Mouse (Mus musculus) gonadal fat pad, adult 2 months (tissue): ENCODE data around the gene 4930412O13Rik. TPM values are rescaled to one million over a fixed set of nuclear protein-coding genes. Genes with fewer than 3 reads are reported as not detected.

ENCODE experiments used
- DNase-seq: peaks from one replicate; pipeline ENCODE4 v3.0.0-alpha.2; 2012; ENCODE audit warnings: low read depth
- polyA plus RNA-seq: library from polyadenylated mRNA; depleted of rRNA; stranded (reverse); fragments of >200 nt; gene quantifications from 2 replicates; pipeline ENCODE4 v1.2.3, GENCODE M21; 2012

Gene 4930412O13Rik
- polyA plus RNA-seq, 1 experiment = 3.6 TPM

DNA sequence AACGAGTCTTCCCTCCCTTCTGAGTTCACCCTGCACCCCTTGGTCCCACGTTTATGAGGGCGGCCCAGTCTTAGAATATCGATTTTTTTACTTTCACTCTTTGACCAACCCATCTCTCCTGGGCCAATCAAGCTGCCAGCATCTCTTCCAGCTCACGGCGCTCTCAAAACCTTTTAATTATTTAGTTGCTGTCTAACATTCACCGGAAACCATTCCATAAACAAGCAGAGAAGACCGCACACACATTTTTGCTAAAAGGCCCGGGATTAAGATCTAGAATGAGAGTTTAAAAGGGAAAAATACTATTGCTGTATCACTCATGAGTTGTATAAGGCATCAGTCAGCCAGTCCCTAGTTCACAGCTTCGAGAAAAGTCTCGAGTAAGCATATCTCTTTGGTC is 781 bp upstream of the 4930412O13Rik start:
- no peak for DNase-seq

DNA sequence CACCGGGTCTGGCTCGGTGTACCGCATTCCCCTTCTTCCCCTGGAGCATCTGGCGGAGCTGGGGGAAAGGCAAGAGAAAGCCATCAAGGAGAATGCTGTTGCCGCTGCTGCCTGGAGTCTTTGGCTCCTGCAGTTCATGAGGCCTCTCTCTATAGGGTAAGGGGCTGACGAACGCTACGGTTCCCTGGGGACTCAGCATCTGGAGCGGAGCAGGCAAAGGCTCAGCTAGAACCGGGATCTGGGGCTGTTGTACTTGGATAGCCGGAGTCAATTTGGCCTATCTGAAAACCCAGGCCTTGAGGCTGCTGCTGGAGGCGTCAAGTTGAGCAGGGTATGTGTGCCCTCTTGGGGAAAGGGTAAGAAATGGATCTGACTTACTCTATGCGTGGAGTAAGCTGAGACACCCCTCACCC is 565 bp downstream of the 4930412O13Rik start:
- no peak for DNase-seq

DNA sequence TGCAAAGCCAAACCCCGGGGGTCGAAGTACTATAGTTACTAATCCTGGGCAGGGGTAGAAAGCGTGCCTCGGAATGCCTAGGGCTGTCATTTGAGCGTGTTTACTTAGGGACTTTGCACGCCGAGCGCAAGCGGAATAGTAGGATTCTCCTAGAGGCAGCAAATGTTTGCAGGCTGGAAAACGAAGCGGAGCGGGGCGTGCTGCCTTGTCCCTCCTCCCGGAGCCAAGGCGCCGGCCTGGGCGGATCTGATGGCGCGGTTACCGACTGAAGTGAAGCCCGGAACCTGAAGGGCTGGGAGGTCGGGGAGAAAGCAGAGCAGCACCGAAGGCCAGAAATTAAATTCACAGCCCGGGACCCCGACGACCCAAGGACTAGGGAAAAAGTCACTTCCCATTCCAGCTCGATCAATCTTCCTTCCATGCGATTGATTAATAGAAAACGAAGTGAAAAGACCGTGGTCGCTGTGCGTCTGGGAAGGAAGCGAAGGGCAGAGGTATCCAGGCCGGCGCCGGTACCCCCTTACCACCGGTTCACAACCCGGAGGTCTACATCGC is 1.4 kb downstream of the 4930412O13Rik start:
- no peak for DNase-seq

DNA sequence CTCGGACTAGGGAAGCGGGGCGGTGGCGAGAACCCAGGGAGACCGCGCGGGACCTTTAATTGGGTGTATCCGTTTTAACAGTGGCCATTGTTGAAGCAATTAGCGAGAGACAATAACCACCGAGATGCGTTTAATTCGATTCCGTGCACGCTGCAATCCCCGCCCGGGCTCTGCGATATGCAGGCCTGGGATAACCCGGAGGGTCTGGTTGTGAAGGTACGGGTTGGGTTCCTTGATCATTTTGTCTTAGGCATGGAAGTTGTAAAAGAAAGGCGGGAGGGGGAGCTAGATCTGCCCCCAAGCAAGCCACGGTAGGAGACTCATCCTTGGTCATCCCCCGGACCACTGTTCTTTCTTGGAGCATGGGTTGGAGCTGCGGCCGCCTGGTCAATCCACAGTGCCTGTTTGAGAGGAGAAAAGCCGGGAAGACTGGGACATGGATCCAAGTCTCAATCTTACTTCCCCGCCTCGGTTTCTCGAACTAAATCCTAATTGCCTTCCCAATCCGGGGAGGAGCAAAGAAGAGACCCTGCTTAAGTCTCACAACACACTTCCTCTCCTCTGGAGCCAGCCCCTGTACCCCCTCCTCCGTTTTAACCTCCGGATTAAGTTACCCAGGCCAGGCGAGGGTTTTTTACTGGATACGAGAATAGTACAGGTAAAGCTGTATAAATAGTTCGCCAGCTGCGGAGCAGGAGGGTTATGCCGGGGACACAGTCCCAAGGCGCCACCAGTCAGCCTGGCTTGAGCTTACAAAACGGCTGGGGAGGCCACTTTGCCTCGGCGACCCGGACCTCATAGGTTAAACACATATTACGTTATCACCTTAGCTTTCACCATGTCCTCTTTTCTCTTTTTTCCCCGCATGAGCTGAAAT is 2.1 kb downstream of the 4930412O13Rik start:
- DNase-seq = no peak

DNA sequence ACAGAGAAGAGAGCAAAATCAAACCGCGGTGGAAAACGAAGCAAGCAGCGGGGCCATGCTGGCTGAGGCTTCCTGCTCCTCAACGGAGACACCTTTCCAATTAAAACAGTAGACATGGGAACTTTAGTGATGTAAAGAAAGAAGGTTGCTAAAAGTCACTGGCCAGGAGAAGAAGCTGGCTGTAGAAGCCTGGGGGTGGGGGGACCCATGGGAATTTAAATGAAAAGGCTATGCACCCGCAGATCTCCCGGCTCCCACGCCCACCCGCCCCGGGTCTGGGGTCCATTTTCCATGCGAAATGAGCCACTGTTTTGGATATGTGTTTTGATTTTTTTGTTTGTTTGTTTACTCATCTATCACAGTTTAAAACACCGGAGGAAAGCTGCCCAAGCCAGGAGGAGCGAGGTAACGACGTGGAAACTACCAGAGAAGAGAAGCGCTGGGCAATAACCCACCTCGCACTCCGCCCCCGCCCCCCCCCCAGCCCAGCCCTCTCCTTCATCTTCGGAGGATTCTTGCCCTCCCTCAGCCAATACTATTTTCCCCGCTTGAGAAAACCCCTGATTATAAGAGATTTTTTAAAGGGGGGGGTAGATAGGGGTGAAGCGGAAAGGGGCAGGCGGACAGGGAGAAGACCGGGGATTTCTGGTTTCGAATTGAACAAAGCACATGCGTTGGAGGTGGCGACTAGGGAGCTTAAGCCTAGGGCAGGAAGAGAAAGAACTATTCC is 2.9 kb downstream of the 4930412O13Rik start:
- DNase-seq = no peak

DNA sequence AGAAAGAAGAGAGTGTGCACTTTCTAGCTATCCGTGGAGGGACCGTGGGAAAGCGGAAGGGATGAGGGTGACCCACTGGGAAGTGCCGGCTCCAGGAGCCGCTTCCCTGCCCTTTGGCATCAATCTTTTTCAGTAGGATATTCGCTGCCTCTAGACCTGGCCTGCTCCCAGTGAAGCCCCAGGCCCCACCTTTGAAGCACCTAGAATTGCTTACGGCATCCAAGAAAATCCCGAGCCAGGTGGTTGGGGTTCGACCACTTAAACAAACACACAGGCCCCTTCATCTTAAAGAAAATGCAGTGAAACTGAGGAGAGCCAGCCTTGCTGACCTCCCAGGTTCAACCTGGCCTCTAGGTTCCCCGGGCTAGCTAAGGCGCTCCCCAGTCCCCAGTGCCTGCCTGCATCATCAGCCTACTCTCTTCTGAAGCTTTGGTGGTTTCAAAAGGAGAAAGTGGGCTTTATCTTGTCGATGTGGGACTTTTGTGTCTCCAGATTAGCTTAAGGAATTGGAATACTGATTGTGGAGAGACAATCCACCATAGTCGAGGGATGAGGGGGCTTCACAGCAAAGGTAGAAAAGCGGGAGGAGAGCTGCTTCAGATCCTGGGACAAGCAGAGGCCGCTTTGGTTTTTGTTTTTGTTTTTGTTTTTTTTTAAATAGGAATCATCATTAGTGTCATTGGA is 3.6 kb downstream of the 4930412O13Rik start:
- no peak for DNase-seq

DNA sequence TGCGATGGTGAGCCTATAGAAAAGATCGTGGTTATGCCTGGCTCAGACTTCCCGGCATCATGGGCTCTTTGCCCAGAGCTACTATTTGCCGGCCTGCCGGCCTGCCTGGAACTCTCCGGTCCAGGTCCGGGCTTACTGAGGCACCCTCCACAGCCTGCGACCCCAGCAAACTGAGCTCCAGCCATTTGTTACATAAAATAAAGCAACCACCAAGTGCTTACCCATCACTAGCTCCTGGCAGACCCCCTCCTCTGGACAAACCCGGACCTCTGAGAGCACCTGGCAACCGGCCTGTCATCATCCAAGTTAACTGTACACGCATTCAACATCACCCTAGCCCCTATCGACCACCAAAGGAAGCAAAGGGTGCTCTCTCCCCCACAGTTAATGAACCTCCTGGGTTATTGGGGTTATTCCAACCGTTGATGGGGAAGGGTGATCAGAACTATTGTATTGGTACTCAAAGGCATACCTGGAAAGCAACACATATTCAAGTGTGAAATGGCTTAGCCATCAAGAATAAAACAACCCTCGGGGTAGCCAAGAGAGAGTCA is 4.2 kb downstream of the 4930412O13Rik start:
- DNase-seq = no peak

DNA sequence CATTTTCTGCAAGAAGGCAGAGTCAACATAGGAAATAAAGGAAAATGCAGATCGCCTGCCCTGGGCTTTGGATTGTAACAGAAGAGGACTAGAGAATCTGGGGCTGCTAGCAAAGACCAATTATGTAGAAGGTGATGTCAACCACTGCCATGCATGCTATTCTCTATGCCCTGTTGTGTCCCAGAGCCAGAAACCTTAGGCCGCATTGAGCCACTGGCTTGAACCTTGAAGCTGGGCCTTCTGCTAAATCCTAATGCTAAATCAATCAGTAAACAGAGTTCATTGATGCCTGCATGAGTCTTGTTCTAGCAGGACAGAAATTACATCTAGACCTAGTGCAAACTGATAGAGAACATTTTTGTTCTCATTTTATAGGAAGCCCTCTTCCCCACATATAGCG is 5.0 kb downstream of the 4930412O13Rik start:
- no peak for DNase-seq

DNA sequence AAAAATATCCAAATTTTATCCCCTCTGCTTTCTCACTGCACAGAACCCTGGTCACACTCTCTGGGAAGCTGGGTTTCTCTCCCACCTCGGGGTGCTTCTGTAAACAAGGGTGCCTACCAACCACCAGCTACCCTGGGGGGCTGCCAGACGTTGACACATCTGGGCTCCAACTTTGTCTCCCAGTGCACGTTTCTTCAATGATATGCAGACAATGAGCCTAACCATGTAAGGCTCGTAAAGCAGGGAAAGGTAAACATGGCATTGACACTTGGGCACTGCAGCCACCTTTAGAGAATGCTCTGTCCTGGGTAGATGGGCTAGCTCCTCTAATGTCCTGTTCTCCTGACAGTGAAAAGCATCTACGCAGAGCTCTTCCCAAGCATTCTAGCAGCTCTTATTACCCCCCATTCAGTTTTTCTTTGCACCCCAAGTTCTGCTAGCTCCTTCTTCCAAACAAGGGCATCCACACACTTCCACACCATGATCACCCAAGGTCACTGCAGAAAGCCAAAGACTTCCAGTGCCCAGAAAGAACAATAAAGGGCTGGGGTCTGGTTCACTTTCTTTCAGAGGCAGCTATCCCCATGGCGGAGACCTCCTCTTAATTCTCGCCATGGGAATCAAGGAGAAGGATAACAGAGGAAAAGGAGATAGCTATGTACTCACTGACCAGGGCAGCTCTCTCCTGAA is 6.0 kb downstream of the 4930412O13Rik start:
- no peak for DNase-seq

DNA sequence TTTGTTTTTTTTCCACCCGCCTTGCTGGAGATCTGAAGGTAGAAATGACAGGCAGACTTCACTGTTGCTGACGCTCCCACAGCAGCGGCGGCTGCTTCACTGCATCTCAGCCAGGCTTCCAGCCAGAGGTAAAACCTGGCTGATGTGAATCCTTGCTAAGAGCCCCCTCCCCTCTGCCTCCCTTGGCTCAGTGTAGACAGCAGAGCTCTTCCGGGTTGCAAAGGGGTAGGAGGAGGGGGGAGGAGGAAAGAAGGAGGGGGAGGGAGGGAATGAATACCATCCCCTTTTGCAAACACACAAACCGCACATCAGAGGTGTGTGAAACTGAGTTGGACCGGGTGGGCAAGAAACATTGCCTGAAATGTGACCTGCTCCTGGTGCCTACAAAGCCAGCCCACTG is 6.6 kb downstream of the 4930412O13Rik start:
- DNase-seq = no peak

DNA sequence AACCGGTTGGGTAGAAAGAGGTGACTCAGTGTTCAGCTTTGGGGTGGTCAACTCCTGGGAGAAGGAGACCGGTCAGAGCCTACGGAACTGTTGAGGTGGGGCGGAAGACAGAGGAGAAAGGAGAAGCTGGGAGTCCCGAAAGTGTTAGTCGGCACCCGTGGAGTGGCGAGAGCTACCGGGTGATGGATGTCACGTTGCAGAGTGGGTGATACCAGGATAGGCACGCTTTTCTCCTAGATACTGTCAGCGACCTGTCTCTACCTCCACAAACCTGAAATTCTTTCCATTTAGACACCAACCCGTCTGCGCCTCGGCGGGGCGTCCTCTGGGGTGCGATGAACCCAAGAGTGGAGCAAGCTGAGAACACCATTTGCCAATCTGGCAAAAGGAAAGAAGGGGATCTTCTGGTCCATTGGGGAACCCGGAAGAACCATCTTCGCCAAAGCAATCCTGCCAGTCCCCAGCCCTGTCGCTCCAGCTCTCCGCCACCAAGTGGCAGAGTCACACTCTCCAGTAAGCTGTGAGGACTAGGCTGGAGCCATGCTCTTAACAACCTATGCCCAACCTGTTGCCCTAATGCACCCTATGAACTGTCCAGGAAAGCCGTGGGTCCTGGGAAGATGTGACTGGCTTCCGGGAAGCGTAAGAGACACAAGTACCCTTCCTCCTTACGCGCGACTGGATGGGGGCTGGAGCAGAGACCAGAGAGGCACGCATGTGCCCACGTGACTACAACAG is 8.0 kb downstream of the 4930412O13Rik start, which contains the start of gene 9230102O04Rik:
Gene 9230102O04Rik, minus strand, starts transcription at position 628 of the 738 bp plus-strand sequence.
- DNase-seq = no peak

DNA sequence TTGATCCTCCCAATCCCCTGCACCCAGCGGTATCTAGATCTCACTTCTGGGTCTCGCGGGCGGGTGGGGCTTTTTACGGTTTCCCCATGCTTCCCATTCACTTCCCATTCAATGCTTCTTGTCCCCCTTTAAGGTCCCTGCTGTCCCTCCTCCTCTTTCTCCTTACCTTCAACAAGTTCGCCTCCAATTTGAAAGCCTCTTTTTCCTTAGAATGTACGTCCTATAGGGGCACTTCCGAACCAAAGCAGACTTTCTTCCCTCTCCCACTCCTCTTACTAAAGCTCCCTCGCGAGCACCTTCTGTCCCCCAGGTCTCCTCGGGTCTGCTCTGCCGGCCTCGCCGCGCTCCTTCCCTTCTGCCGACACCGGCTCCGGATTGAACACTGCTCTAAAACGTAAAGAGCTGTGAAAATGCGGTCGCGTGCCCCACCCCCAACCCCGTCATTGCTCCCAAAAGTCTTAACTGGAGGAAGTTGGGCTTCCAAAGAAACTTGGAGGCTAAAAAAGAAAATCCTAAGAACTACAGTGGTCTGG is 8.7 kb downstream of the 4930412O13Rik start, which contains the start of gene Gata3:
Gene Gata3, minus strand, starts transcription at position 384 of the 533 bp plus-strand sequence.
- DNase-seq = no peak

DNA sequence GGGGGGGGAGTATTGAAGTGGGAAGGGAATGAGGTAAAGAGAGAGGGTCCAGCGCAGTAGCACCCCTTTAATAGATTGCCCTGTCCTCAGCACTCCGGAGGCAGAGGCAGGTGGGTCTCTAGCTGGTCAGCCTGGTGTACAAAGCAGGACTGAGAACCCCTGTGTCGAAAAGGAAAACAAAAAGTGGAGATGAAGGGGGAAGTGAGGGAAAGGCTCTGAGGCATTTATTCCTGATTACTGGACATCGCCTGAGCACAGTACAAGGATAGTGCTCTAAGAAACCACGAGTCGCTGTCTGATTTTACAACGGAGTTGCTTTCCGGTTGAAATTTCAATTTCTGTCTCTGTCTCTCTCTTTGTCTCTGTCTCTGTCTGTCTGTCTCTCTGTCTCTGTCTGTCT is 9.2 kb downstream of the 4930412O13Rik start:
- DNase-seq = no peak

DNA sequence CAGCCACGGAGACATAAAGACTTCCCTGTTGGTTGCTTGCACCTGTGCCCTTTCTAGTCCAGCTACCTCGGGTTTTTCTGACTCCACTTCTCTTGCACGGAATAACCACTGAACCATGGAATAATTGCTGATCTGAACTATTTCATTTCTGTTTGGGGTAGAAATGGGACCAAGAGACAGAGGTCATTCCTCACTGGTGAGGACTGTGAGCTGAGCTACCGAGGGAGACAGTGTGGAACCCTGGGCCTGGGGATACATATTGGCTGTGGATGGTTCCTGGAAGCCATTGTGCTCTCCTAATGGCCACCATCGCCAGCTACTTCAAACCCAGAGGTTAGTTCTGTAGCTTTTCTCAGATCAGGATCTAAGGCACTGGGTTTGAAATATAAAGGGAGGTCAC is 9.9 kb downstream of the 4930412O13Rik start:
- DNase-seq = no peak

DNA sequence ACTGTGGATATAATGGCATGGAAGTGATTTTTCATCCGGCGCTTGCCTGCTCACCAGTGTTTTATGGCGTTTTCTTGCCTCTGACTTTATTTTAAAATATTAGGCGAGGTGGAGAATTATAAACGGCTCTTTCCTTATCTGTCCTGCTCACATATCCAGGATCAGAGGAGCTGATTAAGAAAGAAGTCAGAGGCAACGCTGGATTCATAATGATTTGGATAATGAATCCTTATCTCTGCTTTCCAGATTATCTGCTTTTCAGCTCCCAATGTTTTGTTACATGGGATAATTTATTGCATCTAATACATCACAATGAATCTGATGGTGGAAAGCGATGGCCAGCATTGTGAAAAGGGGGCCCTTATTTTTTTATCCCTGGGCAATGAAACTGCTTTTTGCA is 11.5 kb downstream of the 4930412O13Rik start:
- DNase-seq = no peak

DNA sequence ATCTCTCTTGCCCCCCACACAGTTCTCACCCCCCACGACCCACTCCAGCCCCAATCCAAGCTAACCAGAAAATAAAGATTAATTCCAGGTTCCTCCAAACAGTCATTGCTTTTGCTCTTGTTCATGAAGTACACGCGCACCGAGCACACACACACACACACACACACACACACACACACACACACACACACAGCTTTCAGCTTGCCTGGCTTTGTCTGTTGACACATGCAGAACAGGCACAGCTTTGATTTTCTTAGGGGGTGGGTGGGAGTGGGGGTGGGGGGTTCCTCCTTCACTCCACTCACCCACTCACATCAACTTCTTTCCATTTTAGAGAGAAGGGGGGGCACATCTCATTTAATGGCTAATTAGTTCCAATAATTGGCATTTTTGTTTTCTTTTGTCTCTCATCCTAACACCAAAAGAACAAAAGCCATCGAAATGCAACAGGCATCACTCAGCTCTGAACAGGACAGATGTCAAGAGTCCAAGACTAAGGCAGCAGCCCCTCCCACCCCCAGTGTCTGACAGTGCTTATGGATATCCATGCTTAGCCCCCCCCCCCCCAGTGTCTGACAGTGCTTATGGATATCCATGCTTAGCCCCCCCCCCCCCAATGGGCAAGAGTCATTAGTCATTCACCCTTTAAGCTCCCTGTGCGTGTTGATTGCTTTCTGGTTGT is 12.4 kb downstream of the 4930412O13Rik start:
- no peak for DNase-seq

DNA sequence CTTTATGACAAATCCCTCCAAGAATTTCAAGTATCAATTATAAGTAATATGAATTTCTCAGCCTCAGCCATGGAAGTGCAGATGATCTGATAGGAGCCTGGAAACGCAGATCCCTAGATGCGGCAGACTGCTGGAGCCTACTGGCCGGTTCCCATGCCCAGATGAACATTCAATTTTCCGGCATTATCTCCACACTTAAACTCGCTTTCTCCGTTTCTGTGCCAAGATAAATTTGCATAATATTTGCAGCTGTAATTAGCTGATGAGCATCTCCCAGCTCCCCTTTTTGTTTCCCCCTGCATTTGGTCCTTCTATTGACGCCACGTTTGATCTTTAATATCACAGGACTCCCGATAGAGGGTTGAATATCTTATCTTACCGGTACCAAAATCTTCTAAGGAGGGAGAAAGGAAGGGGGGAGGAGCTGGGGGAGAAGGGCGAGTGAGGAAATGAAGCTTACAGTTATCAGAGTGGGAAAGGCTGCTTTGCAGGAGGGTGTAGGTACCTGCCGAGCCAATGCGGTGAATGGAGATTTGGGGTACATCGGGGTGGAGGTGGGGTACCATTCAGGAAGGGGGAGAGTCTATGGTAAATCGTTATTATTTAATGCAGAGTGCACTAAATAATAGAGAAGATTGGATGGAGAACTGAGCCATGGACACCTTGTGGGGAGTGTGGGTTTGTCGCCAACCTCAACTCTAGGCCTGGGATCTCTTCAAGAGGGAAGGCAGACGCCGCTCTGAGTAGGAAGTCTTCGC is 14.0 kb downstream of the 4930412O13Rik start:
- DNase-seq = no peak

DNA sequence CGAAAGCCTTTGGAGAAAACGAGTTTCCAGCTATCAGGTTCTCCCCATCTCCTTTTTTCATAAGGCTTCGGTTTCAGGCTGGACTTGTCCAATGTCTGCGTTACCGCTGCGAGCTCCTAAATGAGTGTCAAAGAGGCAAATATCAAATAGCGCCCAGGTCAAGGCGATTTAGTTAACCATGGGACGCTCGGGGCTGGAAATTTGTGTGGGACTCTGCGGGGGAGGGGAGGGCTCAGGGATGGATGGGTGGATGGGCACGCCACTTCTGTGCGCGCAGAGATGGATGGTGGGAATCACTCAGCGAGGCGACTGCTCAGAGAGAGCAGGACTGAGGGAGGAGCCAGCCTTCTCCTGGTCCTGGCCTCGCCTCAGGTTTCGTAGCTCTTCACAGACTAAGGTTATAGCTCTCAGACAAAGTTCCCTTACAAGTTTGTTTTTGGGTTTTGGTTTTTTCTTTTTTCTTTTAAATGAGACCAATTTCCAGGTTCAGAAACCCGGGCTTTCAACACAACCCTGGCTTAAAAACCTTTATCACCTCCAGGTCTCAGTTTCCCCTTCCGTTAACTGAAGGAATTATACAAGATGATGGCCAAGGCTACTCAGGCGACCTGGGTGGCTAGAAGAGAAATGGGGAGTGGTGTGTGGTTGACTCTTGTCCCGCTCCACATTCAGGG is 15.2 kb downstream of the 4930412O13Rik start:
- no peak for DNase-seq
